Mouse (Mus musculus) olfactory bulb, adult 2 months (tissue): ENCODE measurements around the gene Dock8.

Experiments used
- CTCF ChIP-seq: fragments of 200-500 bp; IDR thresholded peaks from 2 replicates; pipeline ENCODE4 v1.5.1; 2012; ENCODE audit warnings: low read depth, mild to moderate bottlenecking, low read length, moderate library complexity; ENCODE audit not compliant: insufficient read depth
- POLR2A ChIP-seq: fragments of 200-500 bp; IDR thresholded peaks from 2 replicates; pipeline ENCODE4 v1.6.1; 2012; ENCODE audit warnings: mild to moderate bottlenecking, low read depth, low read length, moderate library complexity; ENCODE audit not compliant: insufficient read depth

DNA sequence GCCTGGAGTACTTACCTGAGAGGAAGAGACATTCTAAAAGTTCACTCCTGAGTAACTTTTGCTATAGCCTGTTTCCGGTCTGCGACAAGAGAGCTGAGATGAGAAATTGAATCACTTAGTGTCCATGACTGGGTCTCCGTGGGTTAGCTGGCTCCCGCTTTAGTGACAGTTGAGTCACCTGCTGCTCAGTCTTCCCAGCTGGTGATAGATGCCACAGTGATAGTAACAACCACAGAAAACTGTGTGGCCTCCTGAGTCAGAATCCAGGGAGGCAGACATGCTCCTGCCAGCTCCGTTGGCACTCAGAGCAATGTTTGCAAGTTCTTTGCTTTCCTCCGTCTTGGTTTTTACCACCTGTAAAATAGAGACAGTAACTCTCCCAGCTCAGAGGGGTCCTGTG, 23.4 kb downstream of the Dock8 start:
- TF ChIP-seq POLR2A (no peak), CTCF (no peak)
